Mouse (Mus musculus): ENCODE measurements at regions not wholly inside any gene's neighbourhood (a gene's known extent, or its start where the extent isn't known, plus 50 kb on each side); places are given as distances from the start of the nearest gene placed in this dataset.

DNA sequence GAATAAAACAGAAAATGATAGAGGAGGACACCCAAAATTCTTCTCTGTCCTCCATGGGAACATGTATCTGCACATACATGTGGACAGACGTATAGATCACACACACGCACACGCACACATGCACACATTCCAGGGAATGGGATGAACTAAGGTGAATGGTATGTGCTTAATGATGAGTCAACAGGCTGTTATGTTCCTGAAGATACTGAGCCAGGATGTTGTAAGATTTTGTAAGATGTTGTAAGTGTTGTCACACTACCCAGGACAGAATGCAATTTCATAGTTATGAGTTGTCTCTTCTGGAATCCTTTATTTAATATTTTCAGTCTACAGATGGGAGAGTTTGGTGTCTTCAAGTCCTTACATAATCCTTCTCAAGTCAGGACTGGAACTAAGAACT lies 447.5 kb downstream of the Gsdmc2 start:
- no peak for DNase-seq (ENCODE audit: low spot score in 2 of 2)

DNA sequence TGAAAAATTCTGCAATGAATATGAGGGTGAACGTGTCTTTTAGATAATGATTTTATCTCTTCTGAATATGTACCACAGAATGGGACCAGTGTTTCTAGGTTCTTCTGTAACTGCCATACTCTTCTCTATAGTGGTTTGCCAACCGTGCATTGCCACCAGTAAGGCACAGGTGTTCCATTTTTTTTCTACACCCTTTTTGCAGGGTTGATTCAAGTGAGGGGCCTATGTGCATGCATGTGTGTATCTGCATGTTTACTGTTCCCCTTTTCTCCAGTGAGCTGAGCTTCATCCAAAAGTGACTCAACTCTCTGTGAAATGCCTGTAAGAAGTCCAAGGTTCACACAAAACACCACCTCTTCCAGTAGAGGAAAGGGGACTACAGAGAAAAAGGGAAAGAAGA lies 467.7 kb downstream of the Gsdmc2 start:
- DNase-seq (ENCODE audit: low spot score in 2 of 2) = no peak

DNA sequence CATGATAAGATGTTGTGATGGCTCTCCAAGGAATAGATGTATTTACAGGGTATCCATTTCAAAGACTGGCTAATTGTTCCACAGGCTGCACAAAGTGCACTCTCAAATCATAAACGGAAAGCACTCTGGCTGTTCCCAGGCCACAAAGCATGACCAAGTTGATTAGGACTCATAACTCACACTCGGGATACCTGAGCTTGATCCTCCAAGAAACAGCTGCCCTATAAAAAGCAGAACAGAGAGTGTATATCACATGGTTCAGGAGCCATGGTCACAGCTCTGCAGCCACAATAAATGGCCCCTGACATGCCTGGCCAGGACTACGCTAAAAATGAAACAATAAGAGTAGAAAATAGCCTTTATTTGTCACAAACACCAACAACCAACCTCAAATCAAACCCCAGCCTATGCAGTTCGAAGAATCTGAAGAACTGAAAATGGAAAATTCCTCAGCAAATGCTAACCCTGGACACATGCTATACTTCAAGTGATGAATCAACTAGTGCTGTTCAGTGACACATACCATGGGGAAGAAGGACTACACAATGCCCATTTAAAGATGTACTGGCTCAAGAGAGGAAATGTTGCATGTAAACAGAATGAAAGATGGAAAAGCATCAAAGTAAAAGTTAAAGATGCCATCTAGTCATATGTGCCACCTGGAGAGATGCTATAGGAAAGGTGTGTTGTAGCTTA lies 473.5 kb downstream of the Gsdmc2 start:
- DNase-seq (ENCODE audit: low spot score in 2 of 2) = no peak

DNA sequence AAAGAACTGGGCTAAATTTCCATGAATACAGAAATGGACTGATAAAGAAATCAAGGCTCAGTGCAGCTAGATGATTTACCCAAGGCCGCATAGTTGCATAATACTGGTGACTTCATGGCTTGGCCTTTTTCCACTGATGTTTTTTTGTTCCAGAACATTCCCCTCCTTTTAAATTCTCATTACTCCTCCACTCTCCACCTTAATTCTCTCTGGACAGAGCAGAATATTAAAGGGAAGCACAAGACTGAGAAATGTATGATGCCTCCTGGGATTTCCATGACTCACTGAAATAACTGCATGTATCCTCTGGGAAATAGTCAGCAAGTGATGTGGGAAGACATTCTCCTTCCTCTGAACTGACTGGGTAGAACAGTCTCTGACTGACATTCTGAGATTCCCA lies 480.5 kb downstream of the Gsdmc2 start:
- no peak for DNase-seq (ENCODE audit: low spot score in 2 of 2)

DNA sequence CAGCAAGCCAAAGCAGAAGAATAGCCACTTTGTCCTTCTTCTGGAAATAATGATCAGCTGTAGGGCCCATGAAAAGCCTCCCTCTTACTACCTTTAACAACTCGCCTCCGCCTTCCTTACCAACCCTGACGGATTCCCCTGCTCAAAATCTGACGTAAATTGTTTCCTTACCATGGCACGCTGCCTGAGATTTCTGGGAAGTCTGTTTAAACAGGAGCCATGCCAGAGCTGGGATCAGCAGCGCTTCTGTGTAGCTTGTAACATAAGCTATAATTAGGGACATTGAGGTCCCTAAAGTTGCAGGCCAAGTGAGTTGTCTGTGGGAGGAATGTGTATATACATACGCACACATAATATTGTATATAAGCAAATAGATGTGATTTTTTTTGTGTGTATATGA lies 484.6 kb downstream of the Gsdmc2 start:
- DNase-seq (ENCODE audit: low spot score in 2 of 2) = peak; percentile 23 to 24

DNA sequence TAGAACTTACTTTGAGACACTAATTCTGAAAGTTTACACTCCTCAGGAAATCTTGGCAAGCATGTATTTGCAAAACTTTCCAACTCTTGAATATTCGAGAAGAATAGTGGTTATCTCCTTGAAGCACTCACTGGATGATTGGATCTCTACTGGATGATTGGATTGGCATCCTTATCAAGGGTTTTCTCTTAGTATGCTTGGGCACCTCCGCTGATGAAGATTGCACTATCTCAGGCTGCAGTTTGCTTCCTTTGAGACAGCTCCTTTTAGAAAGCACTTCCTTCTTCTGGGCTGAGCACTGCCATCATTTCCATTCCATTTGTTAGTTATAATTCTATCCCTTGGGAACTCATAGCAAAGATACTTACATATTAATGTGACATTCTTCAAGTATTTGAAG lies 503.2 kb downstream of the Gsdmc2 start:
- DNase-seq (ENCODE audit: low spot score in 2 of 2) = no peak

DNA sequence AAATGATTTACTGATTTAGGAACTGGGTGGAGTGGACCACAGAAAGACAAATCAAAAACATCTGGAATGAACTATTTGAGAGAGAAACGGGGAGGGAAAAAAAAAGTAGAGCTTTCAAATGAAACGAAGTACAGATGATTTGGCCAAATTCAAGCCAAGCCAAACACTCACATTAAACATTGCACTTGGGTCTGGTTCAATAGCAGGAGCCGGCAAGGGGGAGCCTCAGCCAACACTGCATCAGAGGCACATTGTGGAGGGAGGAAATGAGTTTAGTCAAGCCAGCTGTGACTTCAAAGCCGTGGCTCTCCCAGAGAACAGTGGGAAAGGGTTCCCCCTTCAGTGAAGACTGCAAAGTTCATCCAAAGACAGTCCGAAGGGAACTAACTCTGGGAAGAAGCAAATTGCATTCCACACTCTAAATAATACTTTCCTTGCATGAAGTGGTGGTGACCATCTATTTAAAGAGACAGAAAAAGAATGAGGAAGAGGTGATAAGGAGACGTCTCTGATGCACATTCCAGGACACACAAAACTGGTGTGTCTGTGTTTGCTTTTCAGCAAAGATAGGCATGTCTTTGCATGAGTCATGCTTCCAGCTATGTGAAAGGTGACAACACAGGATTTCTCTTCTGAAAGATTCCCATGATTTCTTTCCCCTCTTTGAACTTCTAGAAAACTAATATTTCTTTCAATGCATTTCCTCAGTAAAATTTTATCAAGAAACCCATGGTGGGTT lies 504.5 kb downstream of the Gsdmc2 start:
- DNase-seq (ENCODE audit: low spot score in 2 of 2) = peak; percentile 1 to 2

DNA sequence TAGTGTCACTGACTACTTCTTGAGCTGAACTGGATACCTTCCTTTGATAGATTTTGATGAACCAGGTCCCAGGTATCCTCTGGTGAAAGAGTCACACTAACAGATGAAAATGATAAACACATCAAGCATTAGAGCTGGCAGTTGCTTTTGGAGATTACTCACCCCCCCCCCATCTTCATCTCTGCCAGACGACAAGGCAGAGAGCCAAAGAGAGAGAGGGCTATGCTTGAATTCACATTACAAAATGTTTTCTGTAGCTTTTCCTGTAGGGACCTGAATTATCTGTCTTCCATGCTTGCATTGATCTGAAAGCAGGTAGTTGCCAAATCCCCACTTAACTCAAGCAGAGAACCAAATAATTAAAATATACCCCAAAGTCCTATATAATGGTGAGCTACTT lies 525.3 kb downstream of the Gsdmc2 start:
- DNase-seq (ENCODE audit: low spot score in 2 of 2) = no peak

DNA sequence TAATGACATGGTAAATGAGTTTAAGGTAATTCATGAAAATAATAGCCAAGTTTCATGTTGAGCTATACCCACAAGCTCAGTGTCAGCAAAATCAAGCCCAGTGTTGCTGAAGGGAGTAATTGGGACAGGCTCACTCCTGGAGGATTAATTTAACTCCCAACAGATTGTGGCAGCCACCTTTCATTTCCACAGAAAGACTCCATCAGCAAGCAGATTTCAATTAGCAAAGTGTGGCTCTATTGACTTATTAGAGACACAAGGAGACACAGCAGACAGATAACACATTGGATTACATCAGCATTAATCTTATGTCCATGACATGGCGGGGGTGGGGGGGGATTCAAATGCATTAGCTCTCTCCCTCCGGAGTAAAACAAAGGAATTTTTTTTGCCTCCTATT lies 534.6 kb downstream of the Gsdmc2 start:
- no peak for DNase-seq (ENCODE audit: low spot score in 2 of 2)

DNA sequence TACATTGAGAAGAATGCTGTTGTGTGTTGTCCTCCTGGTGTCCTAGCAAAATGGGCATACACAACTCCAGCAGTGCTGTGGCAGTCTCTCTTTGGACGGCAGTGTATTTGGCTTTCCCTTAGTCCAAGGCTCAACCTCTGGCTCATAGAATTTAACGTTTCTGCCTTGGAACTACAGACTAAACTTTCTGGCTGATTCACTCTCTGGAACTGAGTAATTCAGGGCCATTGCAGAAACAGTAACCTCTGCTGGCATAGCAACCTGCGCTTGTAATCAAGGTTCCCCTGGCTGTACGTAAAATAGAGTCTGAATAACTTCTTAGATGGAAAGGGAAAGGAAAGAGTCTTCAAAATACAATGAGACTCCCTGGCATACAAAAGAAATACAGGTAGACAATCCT lies 545.7 kb downstream of the Gsdmc2 start:
- no peak for DNase-seq (ENCODE audit: low spot score in 2 of 2)

DNA sequence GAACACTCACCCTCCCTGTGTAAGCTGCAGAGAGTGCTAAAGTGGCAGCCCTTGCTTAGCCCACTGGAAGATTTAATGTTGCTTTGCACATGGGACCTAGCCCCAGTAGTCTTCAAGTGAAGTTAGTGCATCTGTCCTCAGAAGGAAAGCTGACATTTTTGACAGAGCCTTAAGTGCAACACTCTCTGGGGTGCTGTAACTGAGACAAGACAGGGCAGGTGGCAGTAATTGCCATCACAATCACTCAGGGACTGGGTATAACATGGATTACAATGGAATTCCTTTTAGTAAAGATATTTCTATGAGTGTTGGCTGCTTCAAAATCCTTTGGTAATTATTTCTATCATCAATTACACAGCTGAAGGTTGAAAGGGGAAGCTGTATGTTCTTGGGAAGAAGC lies 556.4 kb downstream of the Gsdmc2 start:
- DNase-seq (ENCODE audit: low spot score in 2 of 2) = no peak

DNA sequence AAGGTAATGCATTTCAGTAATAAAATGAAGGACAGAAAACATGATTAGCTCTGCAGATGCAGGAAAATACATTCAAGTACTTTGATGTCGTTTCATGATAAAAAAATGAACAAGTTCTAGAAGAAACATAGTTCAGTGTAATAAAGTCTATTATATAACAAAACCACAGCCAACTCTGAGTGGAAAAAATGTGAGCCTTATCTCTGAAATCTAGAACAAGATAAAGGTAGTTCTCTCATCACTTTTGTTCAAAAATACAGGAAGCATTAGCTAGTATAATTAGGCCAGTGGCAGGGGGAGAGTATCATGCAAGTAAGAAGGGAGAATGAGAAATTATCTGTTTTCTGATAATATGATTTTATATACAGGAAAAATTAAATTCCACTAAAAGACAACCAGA lies 559.0 kb downstream of the Gsdmc2 start:
- no peak for DNase-seq (ENCODE audit: low spot score in 2 of 2)

DNA sequence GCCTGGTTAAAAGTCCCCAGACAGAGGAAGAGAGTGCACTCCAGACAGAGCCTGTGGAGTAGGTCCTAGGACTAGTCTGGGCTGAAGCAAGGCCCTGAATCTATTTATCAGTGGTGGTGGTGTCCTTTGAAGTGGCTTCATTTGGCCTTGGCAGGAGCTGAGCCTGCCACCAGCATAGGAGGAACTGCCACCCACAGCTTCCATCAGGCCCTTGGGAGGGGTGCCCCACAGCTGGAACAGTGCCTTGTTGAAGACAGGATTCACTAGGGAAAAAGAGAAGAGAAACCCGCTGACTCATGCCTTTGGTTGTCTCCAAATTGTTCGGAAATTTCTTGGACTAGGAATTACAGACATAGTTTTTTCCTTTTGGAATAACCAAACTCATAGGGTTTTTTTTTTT lies 574.6 kb downstream of the Gsdmc2 start:
- no peak for DNase-seq (ENCODE audit: low spot score in 2 of 2)

DNA sequence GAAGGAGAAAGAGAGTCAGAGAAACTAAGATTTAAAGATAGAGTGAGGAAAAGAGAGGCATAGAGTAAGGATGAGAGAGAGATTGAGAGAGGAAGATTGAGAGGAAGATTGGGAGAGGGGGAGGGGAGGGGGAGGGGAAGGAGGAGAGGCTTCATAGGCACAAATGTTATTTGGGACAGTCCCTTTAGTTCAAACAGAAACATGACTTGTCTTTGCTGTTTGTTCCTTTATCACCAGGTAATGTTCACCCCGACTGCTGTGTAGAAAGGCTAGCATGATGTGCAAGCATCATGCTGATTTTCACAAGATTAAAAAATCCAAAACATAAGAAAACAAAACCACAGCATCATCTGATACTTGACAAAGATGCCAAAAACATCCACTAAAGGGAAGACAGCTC lies 579.1 kb downstream of the Gsdmc2 start:
- DNase-seq (ENCODE audit: low spot score in 2 of 2) = no peak

DNA sequence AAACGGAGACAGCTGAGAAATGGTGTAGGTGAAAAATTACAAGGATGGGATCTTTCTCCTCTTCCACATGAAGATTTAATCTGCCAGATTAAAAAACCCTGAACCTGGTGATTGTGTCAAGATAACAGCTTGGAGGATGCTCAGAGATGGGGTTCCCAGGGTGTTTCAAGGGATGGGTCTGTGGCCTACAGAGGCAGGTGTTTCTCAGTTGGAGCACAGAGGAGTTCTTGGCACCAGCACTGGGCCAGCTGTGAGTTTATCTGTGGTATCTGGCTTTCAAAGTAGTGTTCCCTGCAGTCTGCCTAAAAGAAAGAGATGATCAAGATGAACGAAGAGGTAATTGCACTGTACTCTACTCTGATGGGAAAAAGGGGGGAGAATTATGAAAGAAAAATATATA lies 589.2 kb downstream of the Gsdmc2 start:
- no peak for DNase-seq (ENCODE audit: low spot score in 2 of 2)

DNA sequence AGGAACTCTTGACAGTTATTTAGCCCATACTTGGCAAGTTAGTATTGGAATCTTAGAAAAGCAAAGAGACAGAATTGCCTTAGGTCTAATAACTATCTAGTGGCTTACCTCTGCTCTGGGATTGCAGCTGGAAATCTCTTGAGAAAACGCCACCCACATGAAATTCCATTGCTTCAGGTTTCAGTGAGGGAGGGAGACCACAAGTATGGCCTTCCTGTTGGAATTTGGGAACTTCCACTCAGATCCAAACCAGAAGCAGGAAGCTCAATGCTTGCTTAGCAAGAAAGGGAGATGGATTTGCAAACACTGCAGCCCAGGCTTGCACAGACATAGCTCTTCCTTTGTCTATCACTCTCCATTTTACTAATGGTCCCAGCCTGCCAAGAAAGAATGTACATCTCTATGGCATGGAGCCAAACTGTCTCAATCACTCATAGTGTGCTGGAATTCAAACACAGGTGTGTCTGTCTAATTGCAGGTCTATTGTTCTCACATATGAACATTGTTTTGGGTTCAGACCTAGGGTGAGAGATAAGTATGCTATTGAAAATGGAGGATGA lies 592.1 kb downstream of the Gsdmc2 start:
- no peak for DNase-seq (ENCODE audit: low spot score in 2 of 2)

DNA sequence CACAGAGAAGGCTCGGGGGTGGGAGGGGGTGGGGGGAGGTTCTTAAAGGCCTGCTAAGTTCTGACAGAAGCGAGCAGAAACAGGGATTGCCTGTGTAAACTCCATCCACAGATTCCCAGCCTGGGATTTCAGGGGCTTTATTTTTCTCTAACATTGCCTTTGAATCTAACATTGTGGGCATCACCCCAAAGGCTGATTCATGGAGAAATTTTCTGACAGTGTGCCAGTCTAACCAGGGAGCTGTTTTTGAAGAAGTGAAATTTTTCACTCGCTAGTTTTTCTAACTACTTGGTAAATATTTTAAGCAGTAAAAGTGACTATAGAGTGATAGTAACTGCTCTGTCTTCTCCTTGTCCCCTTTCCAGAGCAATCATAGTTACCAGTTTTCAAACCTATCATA lies 606.4 kb downstream of the Gsdmc2 start:
- DNase-seq (ENCODE audit: low spot score in 2 of 2) = no peak

DNA sequence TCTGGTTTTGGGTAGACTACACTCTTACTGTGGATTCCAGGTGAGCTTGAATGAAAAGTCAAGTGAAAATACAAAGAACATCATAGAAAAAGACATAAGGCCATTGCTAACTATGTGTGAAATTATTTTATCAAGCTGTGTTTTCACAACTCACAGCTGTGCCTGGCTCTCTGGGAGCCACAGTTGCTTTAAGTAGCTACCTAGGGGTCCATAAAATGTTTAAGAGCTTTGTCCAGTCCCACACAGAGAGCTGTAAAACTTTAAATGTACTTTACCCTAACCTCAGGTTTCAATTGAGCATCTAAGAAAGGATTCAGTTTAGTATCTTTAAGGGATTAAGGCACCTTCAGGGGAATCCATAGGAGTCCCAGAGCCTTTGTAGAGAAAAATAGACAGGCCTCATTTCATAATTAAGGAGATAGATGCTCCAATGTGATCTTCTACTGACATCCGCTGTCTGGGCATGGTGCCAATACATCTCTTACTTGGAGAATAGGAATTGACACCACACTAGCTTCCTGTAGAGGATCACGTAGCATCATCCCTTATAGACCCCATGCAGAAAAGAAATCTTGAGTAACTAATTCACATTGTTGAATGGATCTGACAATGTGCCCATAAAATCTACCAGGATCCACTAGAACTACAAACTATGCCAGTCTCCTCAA lies 626.5 kb downstream of the Gsdmc2 start:
- no peak for DNase-seq (ENCODE audit: low spot score in 2 of 2)

DNA sequence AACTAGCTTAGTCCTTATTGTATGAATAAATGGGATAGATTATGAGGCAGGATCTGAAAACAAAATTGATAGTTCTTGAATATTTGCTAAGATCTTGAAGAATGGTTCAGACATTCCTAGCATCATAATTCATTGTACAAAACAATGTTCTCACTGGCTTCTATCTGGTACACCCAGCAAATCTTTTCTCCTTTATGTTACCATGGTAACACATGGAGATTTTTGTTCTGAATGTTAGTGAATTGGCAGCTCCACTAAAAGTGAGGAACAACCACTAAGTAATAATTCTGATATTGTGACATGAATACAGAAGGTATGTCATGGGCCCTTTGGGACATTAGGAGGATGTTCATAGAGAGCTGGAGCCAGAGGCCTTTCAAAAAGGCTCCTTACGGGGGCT lies 639.8 kb downstream of the Gsdmc2 start:
- no peak for DNase-seq (ENCODE audit: low spot score in 2 of 2)

DNA sequence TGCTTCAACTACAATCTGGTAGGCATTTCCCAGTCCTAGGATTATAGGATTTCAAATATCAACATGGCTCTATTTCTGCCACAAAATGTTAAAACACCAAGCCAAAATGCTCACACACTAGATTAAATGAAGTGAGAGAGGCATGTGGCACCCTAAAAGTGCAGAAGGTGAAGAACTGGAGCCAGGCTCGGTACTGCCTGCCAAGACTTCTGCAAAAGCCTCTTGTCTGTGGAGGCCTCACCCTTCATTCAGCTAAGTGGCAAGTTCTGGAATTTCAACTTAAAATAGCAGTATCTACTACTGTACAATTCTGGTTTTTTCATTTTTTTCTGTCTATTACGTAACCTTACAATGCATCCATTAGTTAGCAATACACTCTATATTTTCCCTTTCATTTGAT lies 649.9 kb downstream of the Gsdmc2 start:
- no peak for DNase-seq (ENCODE audit: low spot score in 2 of 2)

DNA sequence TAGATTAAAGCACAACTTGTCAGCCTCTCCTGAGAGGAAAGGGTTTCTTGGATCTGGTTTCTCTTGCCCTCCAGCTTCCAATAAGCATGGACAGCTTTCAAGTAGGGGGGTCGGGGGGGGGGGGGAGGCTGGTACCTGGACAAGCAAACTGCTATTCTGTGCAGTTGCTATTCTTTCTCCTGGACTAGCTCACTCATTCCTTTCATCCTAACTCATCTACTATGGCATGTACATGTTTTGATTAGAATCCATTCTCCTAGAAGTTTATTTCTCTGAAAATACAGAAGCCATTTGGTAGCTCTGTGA lies 650.5 kb downstream of the Gsdmc2 start:
- no peak for DNase-seq (ENCODE audit: low spot score in 2 of 2)
